Mouse (Mus musculus) right cerebral cortex, adult 18-20 months (tissue): Measurements from ENCODE around the gene Sox15.
"Not testable (repeated sequence)": the region's sequence is repeated elsewhere in the genome, so short reads cannot be mapped to it uniquely, and the experiment has no call there.

Experiments used
- DNase-seq: peaks from one replicate; pipeline ENCODE4 v3.0.0; 2022; ENCODE audit warnings: mixed read lengths

Sox15 gene

GRCm38 (mm10) chr11:69681314-69682208, 26.4 kb downstream of the Sox15 start, which contains the start of gene Senp3:
TSS of gene Senp3 (minus strand) at chr11:69682084.
- peak; percentile 98 for DNase-seq

- DNase-seq, result no peak
Measured at GRCm38 (mm10) chr11:69682209-69682839, 27.2 kb downstream of the Sox15 start.

- DNase-seq, result peak; percentile 86
Measured at GRCm38 (mm10) chr11:69682840-69683533, 27.9 kb downstream of the Sox15 start.

GRCm38 (mm10) chr11:69683576-69683975, 28.5 kb downstream of the Sox15 start:
- no peak for DNase-seq

GRCm38 (mm10) chr11:69684128-69684745, 29.1 kb downstream of the Sox15 start:
- DNase-seq, result no peak

- DNase-seq, result no peak
Measured at GRCm38 (mm10) chr11:69684936-69685335, 29.8 kb downstream of the Sox15 start.

- peak; percentile 52 for DNase-seq
Measured at GRCm38 (mm10) chr11:69685526-69686148, 30.5 kb downstream of the Sox15 start, which contains the start of gene Tnfsf13. TSS of gene Tnfsf13 (minus strand) at chr11:69685784.

GRCm38 (mm10) chr11:69686377-69686776, 31.3 kb downstream of the Sox15 start:
- no peak for DNase-seq

- no peak for DNase-seq
Measured at GRCm38 (mm10) chr11:69687061-69687460, 31.9 kb downstream of the Sox15 start.

GRCm38 (mm10) chr11:69689891-69690290, 34.8 kb downstream of the Sox15 start:
- DNase-seq, result no peak

GRCm38 (mm10) chr11:69692196-69692811, 37.2 kb downstream of the Sox15 start:
- DNase-seq, result no peak

GRCm38 (mm10) chr11:69692863-69693262, 37.7 kb downstream of the Sox15 start:
- DNase-seq, result no peak

- DNase-seq, result no peak
Measured at GRCm38 (mm10) chr11:69693421-69693965, 38.4 kb downstream of the Sox15 start.

- no peak for DNase-seq
Measured at GRCm38 (mm10) chr11:69695046-69695360, 39.9 kb downstream of the Sox15 start.

GRCm38 (mm10) chr11:69695361-69696181, 40.5 kb downstream of the Sox15 start, which contains the start of the genes Tnfsf12 and Tnfsfm13:
TSS of gene Tnfsf12 (minus strand) at chr11:69695849.
TSS of gene Tnfsfm13 (minus strand) at chr11:69696098.
- peak; percentile 55 for DNase-seq

- no peak for DNase-seq
Measured at GRCm38 (mm10) chr11:69697396-69697795, 42.3 kb downstream of the Sox15 start.

GRCm38 (mm10) chr11:69698574-69698973, 43.5 kb downstream of the Sox15 start:
- no peak for DNase-seq

- no peak for DNase-seq
Measured at GRCm38 (mm10) chr11:69699595-69699994, 44.5 kb downstream of the Sox15 start.

GRCm38 (mm10) chr11:69702886-69703285, 47.8 kb downstream of the Sox15 start:
- DNase-seq, result not testable (repeated sequence)

- DNase-seq, result not testable (repeated sequence)
Measured at GRCm38 (mm10) chr11:69703381-69703780, 48.3 kb downstream of the Sox15 start.
